Mouse (Mus musculus) ZHBTc4 (cell line): ENCODE data around the gene D930007J09Rik.

Source experiments
- DNase-seq: peaks from one replicate; pipeline ENCODE4 v3.0.0-alpha.2; 2011; ENCODE audit warnings: low read depth, low spot score

The D930007J09Rik gene

DNA sequence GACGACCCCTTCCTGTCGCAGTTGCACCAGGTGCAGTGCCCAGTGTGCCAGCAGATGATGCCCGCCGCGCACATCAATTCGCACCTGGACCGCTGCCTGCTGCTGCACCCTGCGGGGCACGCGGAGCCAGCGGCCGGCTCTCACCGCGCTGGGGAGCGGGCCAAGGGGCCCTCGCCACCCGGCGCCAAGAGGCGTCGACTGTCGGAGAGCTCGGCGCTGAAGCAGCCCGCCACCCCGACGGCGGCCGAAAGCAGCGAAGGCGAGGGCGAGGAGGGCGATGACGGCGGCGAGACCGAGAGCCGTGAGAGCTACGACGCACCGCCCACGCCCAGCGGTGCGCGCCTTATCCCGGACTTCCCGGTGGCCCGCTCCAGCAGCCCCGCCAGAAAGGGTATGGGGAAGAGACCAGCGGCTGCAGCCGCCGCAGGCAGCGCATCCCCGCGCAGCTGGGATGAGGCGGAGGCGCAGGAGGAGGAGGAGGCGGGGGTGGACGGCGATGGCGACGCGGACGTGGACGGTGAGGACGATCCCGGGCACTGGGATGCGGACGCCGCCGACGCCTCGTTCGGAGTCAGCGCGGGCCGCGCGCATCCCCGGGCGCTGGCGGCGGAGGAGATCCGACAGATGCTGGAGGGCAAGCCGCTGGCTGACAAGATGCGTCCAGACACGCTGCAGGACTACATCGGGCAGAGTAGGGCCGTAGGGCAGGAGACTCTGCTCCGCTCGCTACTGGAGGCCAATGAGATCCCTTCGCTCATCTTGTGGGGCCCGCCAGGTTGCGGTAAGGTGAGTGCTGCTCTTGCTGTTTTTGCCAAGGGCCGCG, at the start of gene D930007J09Rik:
TSS of gene D930007J09Rik (minus strand) at position 591 of the 823 bp plus-strand sequence.
- peak; percentile 65 for DNase-seq

DNA sequence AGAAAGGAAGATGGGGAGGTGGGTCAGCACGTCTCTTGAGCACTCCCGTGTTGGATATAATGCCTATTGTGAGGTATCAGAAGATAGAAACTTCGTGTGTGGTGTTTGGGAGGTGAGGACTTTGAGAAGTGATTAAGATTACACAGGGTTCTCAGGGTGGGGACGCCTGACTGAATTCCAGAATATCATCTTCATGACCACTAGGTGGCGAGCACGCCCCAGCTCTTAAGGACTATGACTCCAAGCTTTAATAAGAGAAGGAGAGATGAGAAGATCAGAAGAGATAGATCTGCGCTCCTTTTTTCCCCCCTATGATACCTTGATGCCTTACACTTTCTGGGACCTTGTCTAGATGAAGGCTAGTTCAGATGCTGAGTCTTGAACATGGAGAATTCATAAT, 49.3 kb upstream of the D930007J09Rik start:
- peak; percentile 84 for DNase-seq

DNA sequence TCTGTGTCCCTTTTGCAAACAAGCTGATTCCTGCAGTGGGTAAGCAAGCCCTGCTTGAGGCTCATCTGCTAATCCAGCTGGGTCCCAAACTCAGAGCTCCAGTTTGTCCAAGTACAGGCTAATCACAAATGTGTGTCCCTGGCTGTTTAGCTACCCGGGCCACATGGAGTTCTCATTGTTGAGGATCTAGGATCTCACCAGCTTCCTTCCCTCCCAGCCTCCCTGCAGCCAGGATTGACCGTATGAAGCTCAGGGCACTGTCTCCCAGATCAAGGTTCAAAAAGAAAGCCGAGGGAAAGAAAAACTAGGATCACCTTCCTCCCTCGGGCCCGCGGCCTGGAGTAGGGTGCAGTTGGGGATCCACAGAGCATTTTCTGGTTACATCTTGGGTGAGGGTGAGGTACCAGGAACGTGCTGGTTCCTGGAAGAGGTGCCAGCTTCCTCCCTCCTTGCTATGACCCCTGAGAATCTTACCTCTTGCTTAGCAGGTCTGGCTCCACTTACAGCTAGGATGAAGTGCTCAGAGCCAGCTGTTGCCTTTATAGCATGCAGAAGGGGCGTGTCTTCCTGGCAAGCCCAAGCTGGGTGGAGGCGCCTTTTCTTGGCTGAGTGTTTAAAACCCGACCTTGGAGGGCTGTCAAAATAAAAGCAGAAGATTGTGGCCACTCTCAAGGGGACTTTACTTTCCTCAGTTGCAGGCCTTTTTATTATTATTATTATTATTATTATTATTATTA, 48.2 kb upstream of the D930007J09Rik start, which contains the start of gene Serpinb1a:
TSS of gene Serpinb1a (minus strand) at position 518 of the 737 bp plus-strand sequence.
- peak; percentile 83 for DNase-seq

DNA sequence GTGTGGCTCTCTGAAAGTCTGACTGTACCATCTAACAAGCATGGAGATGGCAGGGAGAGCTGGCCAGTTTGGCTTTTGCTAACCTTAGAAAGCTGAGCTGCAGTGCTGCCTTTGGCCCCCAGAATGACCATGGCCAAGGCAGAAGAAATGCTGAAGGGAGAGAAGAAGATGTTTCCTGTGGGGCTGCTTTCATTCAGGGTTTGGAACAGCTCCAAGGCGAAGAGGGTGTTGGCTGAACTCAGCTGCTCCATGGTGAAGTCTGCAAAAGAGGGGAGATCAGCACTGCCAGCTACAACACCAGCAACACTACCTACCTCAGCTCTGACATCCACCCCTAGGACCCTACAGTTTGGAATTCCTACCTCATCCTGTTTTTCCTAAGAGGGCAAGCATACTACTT, 47.5 kb upstream of the D930007J09Rik start:
- no peak for DNase-seq

DNA sequence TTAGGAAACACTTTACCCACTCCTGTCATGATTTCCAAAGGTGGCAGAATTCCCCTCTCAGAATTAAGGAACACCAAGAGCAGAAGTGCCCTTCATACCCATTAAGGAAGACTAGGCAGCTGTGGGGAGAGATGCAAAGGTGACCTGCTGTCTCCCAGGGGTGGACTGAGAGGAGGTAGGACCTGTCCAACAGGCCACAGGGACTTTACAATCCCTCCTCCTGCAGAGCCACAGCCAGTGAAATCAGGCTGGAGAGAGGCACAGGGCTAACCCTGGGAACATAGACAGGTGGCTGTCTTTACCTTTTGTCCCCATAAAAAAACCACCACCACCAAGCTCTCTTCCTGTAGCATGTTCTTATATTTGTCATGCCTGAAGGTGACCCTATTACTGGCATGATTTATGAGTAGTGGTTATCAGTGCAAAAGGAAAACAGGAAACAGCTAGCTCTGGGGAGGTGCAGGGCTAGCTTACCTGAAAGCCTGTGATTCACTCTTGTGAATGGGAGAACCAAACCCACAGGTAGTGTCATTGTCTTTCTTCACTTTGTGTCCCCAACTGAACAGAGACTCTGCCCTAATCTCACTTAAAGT, 47.0 kb upstream of the D930007J09Rik start:
- no peak for DNase-seq

DNA sequence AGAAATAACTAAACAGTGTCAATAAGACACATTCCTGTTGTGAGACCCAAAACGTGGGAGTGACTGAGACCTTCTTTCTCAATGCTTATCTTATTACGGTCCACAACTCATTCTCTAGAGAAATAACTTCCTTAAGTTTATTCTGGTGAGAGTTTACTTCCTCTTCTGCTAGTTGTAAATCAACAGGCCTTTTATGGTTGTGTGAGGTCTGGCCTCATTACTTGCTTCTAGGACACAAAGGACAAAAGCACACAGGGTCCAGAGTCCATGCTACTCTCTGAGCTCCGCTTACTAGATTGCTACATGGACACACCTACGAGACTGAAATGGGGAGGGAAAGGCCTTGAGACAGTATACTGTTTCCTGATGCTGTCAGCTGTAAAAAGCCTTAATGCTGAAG, 46.4 kb upstream of the D930007J09Rik start:
- no peak for DNase-seq

DNA sequence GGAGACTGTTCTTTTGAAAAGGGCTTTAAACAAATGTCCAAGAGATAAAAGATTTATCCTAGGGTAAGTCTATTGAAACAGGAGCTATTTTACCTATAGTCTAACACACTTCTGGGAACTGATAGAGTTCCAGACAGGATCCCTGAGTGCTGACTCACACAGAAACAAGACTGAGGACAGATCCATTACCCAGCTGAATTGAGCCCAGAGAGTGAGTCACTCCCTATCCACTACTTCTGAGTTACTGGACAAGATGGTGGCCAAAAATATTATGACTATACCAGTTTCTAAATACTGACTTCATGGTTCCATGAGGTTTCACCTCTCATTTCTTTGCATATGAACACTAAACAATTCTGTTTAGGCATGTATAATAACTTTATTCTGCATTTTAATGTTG, 43.6 kb upstream of the D930007J09Rik start:
- no peak for DNase-seq

DNA sequence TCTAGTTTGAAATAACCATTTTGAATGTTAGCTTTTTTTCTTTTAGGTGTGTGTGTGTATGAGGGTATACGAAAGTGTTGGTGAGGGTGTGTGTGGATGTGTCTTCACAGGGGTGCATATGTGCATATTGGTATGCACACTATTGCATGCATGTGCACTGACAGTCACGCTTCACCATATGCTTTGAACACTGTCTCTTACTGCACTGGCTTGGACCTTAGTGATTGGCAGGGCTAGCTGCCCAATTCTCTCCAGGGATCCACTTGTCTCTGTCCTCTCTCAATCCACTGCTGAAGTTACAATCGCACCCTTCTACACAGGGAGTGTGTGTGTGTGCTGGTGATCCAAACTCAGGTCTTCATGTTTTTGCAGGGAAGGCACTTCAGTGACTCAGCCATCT, 38.7 kb upstream of the D930007J09Rik start:
- no peak for DNase-seq

DNA sequence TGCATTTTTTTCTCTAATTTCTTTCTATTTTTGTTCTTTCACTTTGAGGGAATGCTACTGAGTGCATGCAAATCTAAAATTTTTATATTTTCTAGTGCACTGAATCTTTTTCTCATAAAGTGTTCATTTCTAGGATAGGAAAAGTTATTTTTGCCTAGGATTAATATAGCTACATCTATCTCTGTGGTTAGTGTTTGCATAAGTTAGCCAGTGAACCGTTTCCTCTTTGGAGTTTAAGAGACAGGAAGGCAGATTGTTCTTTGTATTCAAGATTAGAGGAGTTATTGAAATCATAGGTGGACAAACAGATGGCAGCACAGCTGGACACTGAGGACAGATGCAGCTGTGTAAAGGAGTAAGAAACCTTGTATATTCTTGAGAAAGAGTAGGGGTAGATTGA, 36.7 kb upstream of the D930007J09Rik start:
- no peak for DNase-seq

DNA sequence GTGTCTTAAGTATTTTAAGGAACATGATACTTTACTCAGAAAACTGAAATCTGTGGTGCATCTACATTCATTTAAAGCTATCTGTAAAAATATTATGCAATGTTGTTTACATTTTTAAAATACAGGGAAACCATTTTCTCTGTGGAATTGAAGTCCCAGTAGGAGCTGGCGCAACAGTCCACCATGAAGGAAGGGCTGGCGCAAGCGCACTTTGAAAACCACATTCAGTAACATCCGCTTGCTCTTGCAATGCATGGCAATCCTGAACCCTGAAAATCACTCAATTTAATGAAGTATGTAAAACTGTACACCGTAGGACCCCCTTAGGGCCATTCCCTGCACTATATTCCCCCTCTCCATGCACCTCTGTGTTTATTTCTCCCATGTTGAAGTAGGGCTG, 31.9 kb upstream of the D930007J09Rik start:
- DNase-seq = no peak

DNA sequence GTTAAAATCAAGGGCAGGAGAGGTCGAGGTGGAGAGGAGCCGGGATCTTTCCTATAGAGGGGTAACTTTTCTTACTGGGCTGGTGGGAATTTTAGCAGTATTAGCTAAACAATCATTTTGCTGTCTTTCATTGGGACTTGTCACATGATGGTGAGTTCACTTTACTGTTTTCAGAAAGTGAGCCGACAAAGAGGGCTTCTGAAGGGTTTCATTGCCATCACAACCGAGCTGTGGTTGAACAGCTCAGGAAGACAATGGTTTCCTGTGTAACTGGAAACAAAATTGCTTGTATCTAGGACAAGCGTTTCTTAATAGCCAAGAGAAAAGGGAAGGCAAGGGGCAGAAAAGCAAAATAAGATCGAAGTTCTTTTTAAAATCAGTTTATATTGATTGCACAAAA, 30.6 kb upstream of the D930007J09Rik start:
- no peak for DNase-seq

DNA sequence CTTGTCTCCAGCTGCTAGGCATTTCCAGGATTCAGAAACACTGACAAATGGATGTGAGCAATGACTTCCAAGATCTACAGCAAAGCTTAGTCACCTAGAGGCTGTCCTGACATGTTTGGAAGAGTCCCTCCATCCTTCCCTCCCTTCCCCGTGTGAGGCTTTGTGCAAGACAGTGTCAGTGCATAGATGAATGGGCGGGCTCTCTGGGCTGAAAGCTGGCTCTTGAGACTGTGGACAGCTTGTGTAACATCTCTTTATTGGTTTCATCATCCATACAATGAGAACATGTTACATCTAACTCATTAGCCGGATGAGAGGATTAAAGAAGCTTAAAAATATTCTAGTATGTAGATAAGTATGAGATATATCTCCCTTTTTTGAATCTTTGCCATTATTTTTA, 30.1 kb upstream of the D930007J09Rik start:
- DNase-seq = no peak

DNA sequence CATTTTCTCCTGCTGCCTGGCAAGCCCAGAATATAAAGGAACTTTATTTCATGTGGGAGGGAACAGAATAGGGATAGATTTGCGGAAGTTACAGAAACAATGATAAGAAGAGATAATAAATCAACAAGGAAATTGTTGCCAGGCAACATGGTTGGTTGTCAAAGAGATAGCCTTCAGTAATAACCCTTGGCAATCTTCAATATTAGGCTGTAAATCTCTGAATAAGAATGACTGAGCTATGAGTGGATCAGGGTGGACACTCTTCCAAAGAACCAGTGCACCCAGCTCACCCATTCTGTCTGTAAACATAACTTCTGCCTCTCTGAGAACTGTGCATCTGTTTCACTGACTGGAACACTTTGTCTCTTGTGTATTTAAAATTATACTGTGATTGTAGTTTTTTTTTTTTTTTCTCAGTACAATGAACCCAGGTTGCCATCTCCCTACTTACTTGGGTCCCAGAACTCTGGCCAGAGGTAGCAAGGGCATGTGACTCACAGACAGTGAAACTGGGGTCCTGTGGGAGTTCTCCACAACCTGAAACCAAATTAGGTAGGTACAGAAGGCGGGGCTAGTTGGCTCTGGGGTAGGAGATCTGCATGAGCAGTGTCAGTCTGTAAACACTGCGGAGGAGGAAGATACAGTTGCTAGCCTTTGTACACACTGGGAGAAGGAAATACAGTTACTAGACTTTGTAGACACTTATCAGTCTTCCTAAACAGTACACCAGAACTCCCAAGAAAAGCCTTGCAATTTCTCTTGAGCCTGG, 29.0 kb upstream of the D930007J09Rik start:
- no peak for DNase-seq

DNA sequence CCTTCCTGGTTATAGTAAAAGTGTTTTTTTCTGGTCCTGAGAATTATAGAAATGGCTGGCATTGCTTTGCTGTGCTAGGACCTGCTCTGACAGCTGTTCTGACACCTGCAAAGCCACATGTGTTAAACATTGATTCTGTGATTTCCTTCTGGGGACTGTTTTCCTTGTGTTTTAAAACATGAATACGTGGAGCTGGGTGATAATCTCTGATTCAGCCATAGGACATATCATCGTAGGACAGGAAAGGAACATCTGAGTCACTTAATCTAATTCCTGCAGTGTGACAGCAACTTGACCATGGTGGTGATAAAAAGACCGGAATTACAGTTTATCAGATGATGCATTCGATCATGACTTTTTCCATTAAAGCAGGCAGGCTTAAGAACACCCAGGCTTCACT, 26.2 kb upstream of the D930007J09Rik start:
- no peak for DNase-seq

DNA sequence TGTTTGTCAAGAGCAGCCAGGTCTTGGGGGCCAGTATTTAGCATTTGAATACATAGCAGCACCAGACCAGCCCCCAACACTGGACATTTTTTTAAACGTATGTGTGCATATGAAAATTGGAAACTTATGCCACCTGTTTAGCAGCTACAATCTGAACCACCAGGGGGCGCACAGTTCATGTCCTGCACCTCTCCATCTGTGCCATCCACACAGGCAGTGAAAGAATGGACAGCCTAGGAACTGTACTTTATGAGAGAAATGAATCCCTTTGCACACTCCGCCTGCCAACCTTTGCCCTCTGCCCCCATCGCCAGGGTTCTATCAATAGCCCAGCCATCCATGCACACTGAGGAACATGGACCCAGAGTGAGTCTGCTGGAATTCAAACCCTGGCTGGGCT, 25.3 kb upstream of the D930007J09Rik start:
- peak; percentile 70 for DNase-seq

DNA sequence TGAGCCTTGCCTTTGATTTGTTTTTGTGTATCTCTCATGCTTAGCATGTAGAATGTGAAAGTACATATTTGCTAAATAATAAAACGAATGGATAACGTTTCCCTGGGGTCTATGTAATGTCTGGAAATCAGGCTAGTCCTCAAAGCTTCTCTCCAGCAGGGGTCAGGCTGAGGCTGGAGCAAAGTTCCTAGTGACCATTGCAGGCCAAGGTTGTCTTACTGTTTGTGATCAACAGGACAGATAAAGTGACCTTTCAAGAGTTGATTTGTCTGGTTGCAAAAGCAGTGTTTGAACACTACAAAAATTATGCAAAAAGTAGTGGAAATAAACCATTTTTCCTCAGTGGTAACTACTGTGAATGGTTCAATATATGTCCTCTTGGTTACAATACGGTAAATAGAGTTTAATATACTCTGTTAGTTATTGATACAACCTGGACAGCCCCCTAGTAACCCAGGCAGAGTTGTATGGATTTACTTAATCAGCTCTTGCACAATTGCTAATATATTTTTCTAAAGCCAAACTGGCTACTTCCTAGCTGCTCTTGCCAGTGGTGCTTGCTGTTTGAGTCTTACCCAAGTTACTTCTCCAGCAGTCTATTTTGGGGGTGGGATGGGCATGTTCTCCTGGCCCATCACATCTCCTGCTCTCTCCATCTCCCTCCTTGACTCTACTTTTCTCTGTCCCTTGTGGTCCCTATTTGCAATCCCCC, 24.6 kb upstream of the D930007J09Rik start:
- no peak for DNase-seq

DNA sequence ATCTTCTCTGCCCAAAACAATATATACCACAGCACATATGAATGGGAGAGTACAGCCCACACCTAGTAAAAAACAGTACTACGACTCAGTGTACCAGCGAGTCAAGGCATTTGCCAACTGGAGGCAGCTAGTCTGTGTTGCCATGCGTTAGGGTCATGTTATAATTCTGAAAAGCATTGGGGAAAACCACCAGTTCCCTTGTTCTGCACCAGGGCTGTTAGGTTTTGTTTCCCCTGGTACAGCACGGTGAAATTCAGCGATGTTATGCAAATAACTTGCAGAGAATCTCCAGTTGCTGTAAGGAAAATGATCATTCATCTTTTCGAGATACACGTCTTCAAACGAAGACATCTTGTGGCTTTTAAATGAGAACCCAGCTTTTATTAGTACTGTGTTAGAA, 22.9 kb upstream of the D930007J09Rik start:
- no peak for DNase-seq

DNA sequence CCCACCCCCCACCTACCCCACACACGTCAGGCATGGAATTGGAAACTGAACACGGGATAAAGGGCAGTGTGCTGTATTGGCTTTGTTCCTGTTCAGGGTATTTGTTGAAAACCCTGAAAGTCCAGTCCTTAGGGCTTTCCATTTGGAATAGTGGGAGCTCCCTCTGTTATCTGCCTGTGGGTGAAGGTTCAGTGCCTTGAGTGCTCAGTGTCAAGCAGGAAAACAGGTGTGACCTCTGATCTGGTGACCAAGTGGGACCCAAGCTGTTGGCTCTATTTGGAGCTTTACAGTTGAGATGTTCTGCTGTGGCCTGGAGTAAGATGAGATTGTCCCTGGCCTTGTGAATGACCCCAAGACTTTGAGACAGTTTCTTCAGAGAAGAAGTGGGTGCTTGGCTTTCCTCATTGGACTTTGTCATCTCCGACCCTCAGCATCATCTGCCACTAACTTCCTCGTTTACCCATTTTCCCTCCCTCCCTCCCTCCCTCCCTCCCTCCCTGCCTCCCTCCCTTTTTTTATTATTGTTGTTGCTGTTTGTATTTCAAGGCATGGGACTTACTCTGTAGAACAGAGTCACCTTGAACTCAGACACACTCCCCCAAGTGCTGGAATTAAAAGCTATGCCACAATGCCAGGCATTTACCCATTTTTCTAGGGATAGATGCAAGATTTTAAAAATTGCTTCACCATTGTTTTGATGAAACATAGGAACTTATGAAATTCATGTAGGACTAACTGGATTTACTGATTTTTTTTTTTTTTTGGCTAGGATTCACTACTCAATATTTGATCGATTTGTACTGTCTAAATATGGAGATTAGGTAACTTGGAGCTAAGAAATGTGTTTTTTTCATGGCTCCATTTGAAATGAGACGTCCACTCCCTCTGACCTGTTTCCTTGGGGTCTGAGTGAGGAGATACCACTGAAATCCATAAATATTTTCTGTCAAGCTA, 22.0 kb upstream of the D930007J09Rik start:
- no peak for DNase-seq

DNA sequence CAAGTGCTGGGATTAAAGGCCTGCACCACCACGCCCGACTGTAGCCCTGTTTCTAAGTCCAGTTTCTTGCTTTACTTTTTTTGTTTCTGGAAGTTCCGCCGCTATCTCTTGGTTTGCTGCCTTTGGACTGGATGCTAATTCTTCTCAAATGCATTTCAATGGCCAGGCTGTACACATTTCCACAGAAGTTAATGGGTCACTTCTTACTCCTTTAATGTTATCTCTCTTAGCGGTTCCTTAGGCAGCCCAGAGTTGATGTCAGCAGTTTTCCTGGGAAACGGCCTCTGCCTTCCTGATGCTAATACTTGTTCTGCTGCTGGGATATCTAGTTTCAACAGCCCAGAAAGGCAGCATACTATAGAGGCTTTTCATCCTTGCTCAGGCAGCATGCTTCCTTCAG, 20.5 kb upstream of the D930007J09Rik start:
- peak; percentile 86 for DNase-seq

DNA sequence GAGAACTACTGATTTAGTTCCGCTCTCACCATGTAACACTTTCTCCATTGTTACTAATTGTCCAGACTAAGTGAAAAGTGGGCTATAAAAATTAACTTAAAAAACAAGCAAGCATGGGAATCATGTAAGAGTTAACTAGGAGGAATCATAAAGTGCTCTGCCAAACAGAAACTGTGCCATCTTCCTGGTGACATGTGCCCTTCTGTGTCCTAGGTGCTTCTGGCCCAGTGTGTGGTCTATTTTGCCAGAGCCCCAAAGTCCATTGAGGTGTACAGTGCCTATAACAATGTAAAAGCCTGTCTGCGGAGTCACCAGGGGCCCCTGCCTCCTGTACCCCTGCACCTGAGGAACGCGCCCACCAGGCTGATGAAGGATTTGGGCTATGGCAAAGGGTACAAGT, 19.0 kb upstream of the D930007J09Rik start:
- no peak for DNase-seq
